Mouse (Mus musculus) stomach, postnatal 0 days (tissue): Measurements from ENCODE around the gene Pdhx.
A peak's percentile ranks its signal among the peaks of the same experiment; 100 is the strongest.

Experiments used
- CTCF ChIP-seq: IDR thresholded peaks from 2 replicates; pipeline ENCODE4 v1.5.1; 2016; ENCODE audit warnings: antibody characterized with exemption, low read depth, mild to moderate bottlenecking, moderate library complexity
- EP300 ChIP-seq: optimal IDR thresholded peaks from 2 replicates; pipeline ENCODE3; 2016; ENCODE audit warnings: antibody characterized with exemption

DNA sequence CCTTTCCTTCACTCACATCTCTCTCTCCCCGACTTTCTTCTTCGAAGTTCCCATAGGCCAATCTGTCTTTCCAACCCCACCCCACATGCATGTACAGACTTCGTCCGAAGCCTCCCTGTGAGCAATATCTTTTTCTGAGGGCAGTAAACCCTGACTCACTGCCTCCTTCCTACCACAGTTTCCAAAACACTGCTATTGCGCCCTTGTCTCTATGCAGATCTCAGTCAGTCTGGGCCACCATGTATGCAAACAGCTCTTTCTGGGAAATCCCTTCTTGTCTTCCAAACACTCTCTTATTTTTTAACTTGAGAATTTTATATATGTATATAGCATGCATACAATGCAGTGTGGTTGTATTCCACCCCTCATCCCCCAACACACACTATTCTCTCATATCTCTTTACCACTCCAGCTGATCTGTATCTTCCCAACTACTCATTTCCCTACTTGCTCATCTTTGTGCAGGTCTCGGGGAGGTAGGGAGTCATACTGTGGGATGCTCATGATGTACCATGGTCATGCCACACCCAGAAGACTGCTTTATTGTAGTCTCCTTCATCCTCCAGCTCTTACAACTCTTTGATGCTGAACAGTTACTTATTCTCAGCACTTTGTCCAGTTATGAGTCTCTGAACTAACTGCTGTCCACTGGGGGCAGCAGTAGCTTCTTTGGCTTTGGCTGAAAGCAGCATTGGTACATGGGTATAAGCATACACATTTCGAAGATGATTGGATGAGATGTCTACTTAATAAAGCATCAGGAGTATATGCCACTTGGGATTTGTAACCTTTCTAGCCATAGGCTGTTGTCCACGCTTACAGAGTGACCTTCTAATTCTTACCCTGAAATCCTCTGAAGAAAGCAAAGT is 91.6 kb downstream of the Pdhx start:
- TF ChIP-seq CTCF (peak; percentile 46), EP300 (no peak)
